Mouse (Mus musculus) lung, embryonic 16.5 days (tissue): ENCODE data around the gene Defb13. TPM values are rescaled to one million over a fixed set of nuclear protein-coding genes. Genes with fewer than 3 reads are reported as not detected.

Source experiments
- polyA plus RNA-seq: library from polyadenylated mRNA; unstranded; fragments of >200 nt; fragmentation: Nextera tagmentation; extraction: Ambion mirVana; gene quantifications from 2 replicates; pipeline ENCODE4 v1.2.1, GENCODE M21; 2015

Defb13 gene
- polyA plus RNA-seq, 1 experiment from 2014 or later: not detected

Other genes starting within 250 kb of the Defb13 start
- gene AY761184, start 243.1 kb upstream of the Defb13 start, polyA plus RNA-seq: not detected in 2 replicates
- gene Defa24, start 212.3 kb upstream of the Defb13 start, polyA plus RNA-seq: not detected in 2 replicates
- not detected in 2 replicates for gene Defb50, start 123.2 kb upstream of the Defb13 start, polyA plus RNA-seq
- gene Defb2, start 106.8 kb upstream of the Defb13 start, polyA plus RNA-seq: not detected in 2 replicates
- gene Defb10, start 87.9 kb upstream of the Defb13 start, polyA plus RNA-seq: not detected in 2 replicates
- not detected in 2 replicates for gene Defb9, start 61.3 kb upstream of the Defb13 start, polyA plus RNA-seq
- gene Defb11, start 40.4 kb upstream of the Defb13 start, polyA plus RNA-seq: not detected in 2 replicates
- not detected in 2 replicates for gene Defb15, start 14.1 kb upstream of the Defb13 start, polyA plus RNA-seq
- not detected in 2 replicates for gene Defb35, start 8.4 kb upstream of the Defb13 start, polyA plus RNA-seq
- not detected in 2 replicates for gene Fam90a1a, start 12.0 kb downstream of the Defb13 start, polyA plus RNA-seq
- gene Ccdc70, start 23.0 kb downstream of the Defb13 start, polyA plus RNA-seq: not detected in 2 replicates
- 2.6 and 3.0 TPM in 2 replicates for gene Atp7b, start 113.5 kb downstream of the Defb13 start, polyA plus RNA-seq
- 27.9 and 30.1 TPM in 2 replicates for gene Alg11, start 114.0 kb downstream of the Defb13 start, polyA plus RNA-seq
- 2.0 and 3.1 TPM in 2 replicates for gene Nek5, start 178.3 kb downstream of the Defb13 start, polyA plus RNA-seq
- gene Nek3, start 219.7 kb downstream of the Defb13 start, polyA plus RNA-seq: 5.1 and 5.6 TPM in 2 replicates
- 55.0 and 55.5 TPM in 2 replicates for gene Ckap2, start 239.1 kb downstream of the Defb13 start, polyA plus RNA-seq
- gene Vps36, start 246.0 kb downstream of the Defb13 start, polyA plus RNA-seq: 47.0 and 47.3 TPM in 2 replicates